Mouse (Mus musculus): ENCODE measurements around the gene 5730522E02Rik. TPM values are rescaled to one million over a fixed set of nuclear protein-coding genes. Genes with fewer than 3 reads are reported as not detected.

The 5730522E02Rik gene
- total RNA-seq, 2 experiments from 2014 or later: 0.67 to 0.84 TPM

- intact Hi-C loops (cut with DNase I): no loop called here
- DNase-seq: no peak
Measured at GRCm38 (mm10) chr11:25571396-25571795, 639.2 kb downstream of the 5730522E02Rik start.

Small RNA genes within 50 kb of the gene (microRNA-seq; reads per million reads assigned to microRNA genes)
- 0 reads per million in 2 experiments for gene Mir6372

Other genes starting within 250 kb of the 5730522E02Rik start
- 10 to 100 TPM in 1 of 2 experiments, 1 to 10 TPM in 1; 9.6 to 12.1 TPM for gene Fancl, start 175.4 kb upstream of the 5730522E02Rik start, total RNA-seq (2021)